Mouse (Mus musculus): Measurements from ENCODE around the gene Cep170.
A peak's percentile ranks its signal among the peaks of the same experiment; 100 is the strongest.

The Cep170 gene

DNA sequence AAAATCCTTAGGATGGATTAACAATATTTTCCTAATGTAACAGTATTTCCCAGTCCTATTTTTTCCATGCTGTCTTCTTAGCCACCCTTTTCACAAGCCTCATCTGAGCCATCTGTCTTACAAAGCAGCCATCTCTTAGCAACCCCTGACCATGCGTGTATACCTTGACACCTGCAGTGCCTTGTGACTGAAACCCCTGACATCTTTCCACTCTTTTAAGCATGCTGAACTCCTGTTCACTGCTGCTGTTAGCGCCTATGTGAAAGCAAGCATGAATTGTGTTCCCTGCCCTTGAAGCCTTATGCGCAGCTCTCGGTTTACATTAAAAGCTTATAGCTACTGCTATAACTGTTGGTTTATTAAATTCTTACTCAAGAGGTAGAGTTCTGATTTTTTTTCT is 11.2 kb upstream of the Cep170 start:
- DNase-seq (ENCODE audit: low read depth, low spot score) = no peak

DNA sequence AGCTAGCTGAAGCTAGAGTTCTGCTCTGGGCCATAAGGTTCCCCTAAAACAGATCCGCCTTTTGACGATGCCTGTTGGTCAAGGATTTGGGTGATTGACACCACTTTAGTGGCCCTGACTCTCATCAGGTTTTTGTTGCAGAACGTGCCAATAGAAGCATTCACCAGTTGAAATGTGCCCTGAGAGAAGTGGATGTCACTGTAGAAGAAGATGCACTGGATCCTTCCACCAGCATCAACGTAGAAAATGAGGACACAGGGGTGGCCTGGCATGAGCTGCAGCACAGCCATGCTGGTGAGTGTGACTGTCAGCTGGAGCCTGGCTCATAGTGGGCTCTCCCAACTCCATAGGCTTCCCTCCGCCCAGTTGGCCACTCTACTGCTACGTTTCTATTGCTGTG is 10.7 kb upstream of the Cep170 start:
- no peak for DNase-seq (ENCODE audit: low read depth, low spot score)

DNA sequence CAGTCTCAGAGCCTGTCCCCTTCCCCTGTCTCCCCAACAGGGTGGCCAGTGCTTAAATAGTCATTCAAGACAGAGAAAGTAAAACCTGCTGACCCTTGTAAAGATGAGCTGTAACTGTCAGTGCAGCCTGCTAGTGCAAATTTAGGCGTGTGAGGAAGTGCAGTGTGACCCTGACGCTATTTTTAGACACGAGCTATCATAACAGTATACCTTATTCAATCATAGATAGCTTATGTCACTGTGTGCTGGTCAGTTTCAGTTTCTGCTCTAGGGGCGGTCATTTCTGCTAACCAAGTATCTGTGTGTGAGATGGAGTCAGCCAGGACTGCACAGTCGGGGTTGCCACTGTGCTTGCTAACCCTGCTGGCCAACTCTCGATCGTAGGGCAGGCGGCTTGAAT is 10.0 kb upstream of the Cep170 start:
- no peak for DNase-seq (ENCODE audit: low read depth, low spot score)

DNA sequence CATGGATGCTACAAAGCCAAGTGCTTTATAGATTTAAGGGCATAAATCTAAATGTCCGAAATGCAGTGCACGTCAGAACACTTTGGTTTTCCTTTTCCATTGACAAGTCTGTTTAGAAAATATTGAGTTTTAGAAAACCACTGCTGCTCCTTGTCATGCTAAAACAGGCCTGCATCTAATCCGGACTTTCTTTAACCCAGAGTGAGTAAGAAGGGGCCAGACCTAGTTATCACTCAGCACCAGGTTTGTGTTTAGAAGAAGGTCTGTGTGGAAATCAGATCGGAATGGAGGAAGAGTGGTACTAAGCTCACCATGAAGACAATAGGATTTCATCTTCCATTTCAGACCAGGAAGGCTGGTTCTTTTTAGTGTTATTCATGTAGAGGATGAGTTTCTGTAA is 9.1 kb upstream of the Cep170 start:
- DNase-seq (ENCODE audit: low read depth, low spot score) = no peak

DNA sequence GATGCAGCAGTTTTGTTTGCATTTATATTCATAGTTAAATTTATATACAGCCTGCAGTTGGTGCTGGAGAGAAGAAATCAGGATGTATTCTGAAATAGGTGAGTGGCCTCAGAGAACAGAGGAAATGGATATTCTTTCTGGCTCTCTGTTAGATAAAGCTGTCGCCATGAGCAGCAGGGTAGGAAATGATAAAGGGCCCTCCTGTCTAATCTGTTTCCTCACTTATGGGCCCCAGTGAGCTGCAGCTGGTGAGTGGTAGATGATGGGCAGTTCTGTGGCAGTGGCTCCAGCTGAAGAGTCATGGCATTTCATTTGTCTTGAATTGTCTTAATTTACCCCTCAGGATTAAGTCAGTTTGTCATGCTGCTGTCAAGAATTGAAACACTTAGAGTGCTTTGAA is 8.1 kb upstream of the Cep170 start:
- DNase-seq (ENCODE audit: low read depth, low spot score) = no peak

DNA sequence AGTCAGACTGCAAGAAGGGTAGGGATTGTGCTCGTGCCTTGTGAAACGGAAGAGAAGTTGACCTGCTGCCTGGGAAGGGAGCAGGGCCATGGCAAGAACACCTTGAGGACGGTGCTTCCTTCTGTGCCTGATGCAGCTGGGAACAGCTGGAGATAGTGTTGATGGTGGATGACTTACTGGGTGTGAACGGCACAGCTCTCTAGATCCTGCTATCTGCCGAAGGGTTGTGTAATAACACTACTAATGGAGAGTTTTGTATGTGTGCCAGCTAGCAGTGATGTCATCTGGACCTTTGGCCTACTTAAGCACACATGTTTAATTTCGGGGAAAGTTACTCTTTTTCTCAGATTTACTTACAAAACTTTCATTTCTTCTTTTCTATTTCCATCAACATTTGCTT is 4.9 kb upstream of the Cep170 start:
- no peak for DNase-seq (ENCODE audit: low read depth, low spot score)

DNA sequence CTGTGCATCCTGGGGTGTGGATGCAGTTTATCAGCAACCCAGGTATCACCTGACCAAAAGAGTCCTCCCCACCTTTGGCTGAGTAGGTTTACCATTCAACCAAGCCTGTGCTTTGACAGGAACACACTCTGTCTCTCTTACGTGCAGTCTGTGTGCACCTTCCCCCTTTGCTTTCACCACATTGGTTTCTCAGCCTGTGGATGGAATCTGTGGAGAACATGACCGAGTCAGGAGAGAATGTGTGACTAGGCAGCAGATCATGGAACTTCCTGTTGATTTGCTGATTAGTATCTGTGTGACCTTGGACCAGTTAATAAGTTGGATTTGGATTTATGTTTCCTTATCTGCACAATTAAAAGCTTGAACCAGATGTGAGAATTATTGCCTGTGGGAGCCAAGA is 4.3 kb upstream of the Cep170 start:
- no peak for DNase-seq (ENCODE audit: low read depth, low spot score)

DNA sequence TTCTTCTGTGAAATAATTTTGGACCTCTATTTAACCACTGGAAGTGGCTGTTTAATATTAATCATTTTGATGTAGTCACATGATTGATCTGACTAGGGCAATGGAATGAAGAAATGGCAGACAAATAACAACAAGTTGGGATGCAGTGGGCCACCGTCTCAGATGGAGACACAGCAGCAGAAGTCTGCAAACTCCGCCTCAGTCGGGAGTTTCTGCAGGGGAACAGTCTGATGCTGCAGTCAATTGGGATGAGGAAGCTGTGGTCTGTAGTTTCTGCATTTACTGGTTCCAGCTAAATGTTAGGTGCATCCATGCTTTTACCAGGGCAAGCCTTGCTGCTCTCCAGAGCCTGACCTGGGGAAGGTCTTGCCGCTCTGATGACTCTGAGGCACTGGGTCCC is 2.9 kb upstream of the Cep170 start:
- no peak for DNase-seq (ENCODE audit: low read depth, low spot score)

DNA sequence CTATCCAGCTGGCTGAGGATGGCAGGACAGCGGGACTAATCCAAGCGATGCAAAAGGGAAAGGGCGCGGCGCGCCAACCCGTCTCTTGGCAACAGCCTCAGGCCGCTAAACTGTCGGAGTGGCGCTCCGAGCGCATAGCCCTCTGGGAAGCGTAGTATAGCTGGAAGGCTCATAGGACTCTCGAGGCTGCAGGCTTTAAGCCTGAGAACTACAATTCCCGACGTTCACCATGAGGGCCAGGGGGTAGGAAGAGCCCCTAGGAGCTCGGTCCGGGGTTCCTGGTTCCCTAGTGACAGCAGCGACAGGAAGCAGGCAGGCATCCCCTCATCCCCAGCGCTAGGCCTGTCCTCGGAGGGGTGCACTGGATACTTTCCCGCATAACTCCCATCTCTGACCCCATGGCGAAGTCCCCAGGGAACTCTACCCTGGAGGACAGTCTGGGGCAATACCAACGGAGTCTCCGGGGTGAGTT is 760 bp upstream of the Cep170 start, which contains the start of gene Sdccag8:
TSS of gene Sdccag8 (plus strand) at position 70 of the 472 bp plus-strand sequence.
- peak; percentile 87 for DNase-seq (ENCODE audit: low read depth, low spot score)

DNA sequence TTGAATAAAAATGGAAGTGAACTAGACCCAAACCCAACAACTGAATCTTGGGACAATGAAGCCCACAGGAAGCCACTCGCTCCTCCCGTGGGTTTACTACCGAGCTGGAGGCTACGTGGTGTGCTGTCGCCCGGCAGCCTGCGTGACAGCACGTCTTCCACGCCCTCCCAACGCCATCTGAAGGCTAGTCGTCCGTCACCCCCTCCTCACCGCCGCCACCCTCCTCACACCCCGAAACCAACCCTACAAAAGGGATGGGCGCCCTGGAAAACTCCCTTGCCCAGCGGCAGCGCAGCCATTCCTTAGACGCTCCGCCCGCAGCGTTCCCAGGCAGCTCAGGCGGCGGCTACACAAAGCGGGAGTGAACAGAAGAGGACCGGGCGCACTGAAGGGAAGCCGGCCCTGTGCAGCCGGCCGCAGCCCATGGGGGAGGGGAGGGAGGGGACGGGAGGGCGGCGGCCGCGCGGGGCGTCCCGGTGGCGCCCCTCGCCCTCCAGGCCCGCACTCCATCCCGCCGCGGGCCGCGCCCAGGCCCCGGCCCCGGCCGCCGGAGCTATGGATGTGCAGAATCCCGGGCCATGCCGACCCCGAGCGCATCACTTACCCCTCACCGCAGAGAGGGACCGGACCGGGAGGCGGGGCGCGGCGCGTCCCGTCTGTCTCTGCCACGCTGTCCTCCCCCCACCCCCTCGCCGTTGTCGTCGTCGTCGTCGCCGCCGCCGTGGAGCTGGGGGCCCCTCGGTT is 403 bp downstream of the Cep170 start:
- peak; percentile 38 for DNase-seq (ENCODE audit: low read depth, low spot score)

DNA sequence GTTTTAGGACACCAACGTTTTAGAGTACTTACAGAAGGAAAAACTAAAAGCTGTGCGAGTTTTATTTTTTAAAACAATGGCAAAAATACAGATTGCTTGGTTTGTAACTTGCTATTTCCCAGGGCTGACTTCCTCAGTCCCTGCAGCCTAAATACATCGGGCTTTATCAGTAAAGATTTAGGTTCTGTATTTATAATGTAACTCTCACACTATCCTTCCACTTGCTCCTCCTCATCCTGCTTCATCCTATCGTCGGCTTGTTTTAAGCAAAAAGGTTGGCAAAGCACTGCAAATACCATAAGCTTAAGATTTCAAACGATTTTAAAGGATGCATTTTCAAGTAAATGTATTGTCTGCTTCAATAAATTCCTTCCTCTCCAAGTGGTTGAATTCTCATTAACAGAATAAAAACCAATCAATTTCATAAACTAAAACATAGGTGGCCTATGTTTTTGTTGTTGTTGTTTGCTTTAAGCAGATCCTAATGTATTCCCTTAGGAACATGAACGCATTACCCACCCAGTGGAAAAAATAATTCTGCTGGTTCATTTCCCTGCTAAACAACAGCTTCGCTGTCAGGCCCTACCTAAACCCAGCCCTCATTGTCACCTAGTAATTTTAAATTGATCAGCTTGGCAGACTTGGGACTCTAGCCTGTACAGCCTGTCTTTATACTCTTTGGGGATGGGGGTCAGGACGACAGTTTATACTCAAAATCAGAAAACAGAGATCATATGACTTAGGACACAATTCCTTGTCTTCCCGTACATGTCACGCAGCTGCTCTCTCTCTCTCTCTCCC is 1.2 kb downstream of the Cep170 start:
- DNase-seq (ENCODE audit: low read depth, low spot score) = no peak

DNA sequence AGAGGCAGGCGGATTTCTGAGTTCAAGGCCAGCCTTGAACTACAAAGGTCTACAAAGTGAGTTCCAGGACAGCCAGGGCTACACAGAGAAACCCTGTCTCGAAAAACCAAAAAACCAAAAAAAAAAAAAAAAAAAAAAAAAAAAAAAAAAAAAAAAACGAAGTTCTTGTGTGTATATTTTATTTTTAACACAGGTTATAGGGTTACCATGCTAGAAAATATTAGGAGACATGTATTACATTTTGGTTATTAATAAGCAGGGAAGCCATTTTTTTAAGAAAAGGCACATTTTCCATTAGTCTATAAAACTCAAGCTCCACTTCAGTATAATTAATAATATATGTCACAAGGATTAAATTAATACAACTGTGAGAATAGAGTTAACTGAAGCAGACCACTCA is 2.0 kb downstream of the Cep170 start:
- DNase-seq (ENCODE audit: low read depth, low spot score) = no peak

DNA sequence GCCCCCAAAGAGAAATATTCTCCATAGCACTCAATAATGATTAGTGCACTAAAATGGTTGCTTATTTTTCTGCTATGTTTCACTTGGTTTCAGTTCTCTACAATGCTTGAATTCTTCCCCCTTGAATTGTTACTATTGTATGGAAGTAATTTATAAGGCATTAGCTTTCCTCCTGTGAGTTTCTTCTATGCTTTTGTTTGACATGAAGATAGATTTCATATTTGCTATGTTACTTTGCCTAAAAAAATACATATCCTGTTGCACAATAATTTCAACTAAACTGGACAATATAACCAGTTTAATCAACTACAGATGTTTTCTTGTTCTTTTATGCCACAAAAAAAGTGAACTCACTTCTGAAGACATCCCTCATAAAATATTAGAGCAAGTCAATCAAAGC is 3.7 kb downstream of the Cep170 start:
- no peak for DNase-seq (ENCODE audit: low read depth, low spot score)

DNA sequence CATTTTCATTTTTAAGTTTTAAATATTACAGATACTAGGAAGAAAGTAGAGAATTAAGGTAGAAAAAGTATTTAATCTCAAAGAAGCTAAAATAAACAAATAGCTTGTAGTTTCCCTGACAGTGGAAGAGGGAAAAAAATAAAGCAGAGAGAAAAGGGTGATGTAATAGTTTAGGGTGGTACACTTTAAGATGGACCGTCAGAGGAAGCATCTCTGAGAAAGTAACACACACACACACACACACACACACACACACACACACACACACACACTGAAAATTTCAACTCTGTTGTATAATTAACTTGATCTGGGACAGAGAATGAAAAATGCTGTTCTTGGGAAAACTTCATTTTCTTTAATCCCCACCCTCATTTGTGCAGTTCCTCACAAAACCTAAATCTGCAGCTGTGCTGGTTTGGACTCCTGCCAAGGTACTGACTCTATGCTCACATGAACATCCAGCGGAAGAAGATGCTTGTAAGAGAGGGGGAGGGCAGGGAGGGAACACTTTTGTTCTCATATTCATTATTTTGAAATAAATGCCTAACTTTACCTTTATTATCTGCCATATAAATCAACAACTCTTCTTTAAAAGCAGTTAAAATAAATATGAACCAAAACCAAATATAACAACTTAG is 13.0 kb downstream of the Cep170 start:
- DNase-seq (ENCODE audit: low read depth, low spot score) = no peak

DNA sequence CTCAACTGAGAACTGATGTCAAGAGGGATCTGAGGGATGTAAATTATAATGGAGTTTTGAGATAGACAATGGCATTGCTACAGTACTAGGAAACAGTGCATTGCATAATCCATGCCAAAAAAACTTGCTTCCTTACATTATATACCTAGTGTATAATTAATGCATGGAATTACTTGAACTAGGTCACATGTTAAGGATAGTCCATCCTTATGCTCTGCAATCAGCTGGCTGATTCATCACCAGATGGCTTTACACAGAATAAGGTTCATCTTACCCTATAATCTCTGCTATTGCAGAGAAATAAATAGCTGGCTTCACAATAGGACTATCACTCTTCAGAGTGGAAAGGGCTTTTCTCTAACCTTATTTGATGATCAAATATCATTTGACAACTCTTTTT is 15.2 kb downstream of the Cep170 start:
- no peak for DNase-seq (ENCODE audit: low read depth, low spot score)

DNA sequence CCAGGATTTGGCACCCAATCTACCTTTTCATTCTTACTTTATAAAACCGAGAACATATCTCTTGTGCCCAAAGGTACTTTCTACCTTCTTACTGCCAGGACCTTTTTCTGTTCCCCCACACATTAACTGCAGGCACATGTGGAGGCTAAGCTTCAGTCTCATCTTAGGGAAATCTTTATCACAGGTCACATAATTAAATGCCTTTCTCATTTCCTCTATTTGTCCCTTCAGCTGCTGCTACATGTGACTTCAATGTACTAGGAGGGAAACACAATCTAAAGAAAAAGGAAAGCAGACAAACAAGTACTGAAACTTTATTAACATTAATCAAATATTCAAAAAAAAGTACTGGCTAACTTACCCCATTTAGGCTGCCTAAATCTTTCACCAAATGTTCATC is 21.7 kb downstream of the Cep170 start:
- DNase-seq (ENCODE audit: low read depth, low spot score) = no peak

DNA sequence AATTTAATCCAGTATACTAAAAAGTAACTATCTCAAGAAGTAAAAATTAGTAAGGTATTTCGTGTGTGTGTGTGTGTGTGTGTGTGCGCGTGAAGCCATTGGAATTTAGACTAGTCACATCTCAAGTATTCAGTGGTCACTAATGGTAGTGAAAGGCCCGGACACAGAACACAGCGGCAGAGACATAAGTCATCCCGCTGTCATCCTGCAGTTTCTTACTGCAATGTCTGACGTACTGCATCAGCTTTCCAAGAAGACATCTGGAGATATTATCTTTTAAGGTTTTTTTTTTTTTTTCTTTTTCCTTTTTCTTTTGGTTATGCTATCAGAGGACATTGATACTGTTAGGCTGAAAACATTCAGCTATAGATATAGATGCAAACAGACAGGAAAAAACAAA is 24.5 kb downstream of the Cep170 start:
- no peak for DNase-seq (ENCODE audit: low read depth, low spot score)

DNA sequence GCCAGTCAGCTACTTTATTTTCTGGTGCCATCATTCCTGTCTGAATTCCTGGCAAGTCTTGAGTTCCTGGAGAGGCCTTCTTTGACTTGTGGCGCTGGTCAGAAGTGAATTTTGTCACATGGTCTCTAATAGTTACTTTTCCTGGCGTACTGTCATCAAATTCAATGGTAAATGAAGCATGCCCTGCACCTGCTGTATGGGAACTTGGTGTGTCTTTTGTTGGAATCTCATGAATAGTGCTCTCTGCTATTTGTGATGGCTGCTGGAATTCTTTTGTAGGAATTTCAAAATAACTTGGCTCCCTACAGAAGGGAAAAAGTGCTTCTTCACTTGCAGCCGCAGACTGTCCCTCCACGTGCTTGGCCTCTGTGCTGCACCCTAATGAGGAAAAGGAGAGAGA is 39.3 kb downstream of the Cep170 start:
- DNase-seq (ENCODE audit: low read depth, low spot score) = no peak

DNA sequence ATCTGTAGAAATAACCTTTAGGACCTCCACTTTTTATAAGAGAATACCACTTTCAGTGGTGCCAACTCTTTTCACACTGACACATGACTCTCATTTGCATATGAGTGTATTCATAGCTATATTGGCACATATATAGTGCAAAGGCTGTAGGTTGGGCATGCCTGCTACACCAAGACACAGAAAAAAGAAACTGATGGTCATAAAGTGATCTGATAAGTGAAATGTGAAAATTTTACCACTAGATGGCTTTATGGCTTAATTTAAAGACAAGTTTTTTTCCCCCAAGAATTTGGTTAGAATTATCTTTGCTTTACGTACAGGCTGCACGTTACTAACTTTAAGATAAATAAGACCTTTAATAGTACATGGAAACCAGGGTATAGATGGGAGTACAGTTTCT is 51.6 kb downstream of the Cep170 start:
- no peak for DNase-seq (ENCODE audit: low read depth, low spot score)

DNA sequence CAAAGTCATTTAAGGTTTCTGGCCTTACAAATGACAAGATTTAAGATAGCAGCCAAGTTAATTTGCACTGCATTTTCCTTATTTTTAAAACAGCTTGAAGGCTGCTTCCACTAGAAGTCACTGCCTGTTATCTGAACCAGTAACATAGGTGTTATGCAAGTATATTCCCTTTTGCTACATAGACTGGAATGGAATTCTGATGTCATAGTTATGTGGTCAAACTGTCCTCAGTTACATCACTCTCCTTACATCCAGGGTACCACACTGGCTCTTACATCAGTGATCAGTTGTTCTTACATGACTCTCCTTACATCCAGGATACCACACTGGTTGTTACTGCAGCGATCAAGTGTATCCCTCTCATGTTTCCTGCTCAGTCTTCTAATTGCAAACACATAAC is 53.2 kb downstream of the Cep170 start:
- no peak for DNase-seq (ENCODE audit: low read depth, low spot score)

DNA sequence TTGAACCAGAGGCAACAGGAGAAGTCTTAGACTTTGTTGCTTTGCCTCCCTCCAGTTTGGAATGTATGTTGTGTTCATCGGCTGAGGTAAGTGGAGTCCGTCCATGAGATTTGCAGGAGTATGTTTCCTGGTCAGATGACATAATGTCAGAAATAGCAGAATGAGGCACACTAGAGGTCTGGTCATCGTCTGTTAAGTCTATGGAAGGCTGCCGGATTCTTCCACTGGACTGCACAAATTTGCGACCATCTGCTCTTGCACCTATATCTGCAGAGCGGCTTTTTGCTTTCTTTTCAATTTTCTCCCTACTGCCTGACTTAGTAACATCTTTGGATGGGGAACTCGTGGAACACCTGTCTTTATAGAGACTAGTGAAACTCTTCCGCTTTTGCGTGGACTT is 58.3 kb downstream of the Cep170 start:
- no peak for DNase-seq (ENCODE audit: low read depth, low spot score)

DNA sequence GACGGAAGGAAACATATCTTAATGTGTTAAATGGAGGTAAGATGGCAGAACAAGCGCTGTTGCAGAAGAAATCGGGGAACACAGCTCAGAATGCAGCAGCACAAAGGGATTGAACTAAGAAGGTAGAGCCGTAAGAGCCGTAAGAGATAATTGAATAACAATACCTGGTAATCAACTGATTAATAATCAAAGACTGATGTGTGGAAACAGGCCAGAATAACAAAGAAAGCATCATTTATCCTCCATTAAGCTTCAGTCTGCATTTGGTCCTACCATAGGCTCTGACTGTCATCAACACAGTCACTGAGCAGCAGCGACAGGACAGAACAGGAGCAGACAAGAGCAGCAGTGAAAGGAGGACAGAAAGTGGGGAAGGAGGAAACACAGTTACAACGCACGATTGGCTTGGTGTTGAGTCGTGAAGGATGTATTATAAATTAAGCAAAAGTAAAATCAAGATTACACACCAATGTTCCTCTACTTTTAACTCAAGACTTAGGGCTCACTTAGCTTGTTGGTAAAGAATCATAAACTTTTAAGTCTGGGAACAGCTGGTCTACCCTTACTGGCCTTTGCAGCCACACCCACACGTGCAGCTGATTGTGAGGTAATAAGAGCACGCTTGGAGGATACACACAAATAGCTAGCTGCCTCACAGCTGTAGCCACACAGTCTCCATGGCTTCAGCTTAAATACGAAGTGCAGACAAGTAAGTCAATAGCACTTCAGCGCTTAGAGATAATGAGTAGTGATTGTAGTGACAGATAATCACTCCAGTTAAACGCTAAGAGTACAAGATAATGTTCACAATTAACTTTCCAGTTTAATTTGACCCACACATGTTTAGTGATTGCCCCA is 59.8 kb downstream of the Cep170 start:
- DNase-seq (ENCODE audit: low read depth, low spot score) = no peak
